Mouse (Mus musculus): ENCODE measurements at regions not wholly inside any gene's neighbourhood (a gene's known extent, or its start where the extent isn't known, plus 50 kb on each side); places are given as distances from the start of the nearest gene placed in this dataset.
A peak's percentile ranks its signal among the peaks of the same experiment; 100 is the strongest.

DNA sequence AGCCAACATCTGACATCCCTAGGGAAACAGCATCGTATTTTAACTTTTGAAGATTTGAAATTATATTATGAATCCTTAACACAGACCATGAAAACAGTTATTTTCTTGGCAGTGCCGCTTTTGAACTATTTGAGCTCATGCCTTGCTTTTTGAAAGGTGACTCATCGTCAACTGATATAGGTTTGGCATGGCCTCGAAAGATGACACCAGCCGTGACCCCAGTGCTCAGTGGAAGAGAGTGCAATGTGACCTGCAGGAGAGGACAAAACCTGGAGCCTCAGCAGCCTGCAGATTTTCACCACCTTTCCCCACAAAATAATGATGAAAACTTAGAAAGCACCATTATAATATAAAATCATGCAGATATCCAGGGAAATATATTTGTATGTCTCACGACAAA, 312.8 kb downstream of the Ttll7 start:
- no peak for DNase-seq (ENCODE audit: extremely low spot score in 1 of 2, low spot score in 1 of 2)

DNA sequence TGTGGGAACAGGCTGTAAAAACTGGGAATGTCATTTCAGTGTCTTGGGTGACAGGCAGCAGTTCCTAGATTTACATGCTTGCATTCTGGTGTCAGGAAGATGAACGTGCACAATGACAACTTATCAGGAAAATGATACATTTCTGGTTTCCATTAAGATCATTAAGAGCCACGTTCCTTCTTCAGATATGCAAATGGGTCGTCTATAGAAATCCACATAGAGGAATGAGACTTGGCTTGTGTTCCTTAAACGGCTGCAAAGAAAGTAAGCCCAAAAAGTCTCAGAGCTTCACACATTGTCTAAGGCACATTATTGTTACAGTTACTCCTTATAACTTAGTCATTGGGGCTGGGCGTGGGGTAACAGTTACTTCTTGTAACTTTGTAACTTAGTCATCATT, 314.4 kb downstream of the Ttll7 start:
- no peak for DNase-seq (ENCODE audit: extremely low spot score in 1 of 2, low spot score in 1 of 2)

DNA sequence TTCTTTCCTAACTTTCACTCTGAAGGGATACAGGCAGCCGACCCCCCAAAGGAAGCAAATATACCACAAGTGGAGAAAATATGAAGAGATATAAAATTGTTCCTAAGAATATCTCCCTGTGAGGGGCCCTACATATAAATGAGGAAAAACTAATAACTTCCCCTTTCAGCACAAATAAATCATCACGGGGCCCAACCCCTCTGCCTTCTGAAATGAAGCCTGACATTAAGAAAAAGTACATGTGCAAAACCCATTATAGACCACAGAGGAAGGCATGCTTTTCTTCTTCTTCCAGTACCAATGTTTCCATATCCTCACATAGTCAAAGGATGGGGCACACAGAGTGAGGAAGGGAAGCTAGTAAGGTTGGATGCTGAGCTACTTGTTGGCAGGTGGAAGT, 317.0 kb downstream of the Ttll7 start:
- DNase-seq (ENCODE audit: extremely low spot score in 1 of 2, low spot score in 1 of 2): no peak

DNA sequence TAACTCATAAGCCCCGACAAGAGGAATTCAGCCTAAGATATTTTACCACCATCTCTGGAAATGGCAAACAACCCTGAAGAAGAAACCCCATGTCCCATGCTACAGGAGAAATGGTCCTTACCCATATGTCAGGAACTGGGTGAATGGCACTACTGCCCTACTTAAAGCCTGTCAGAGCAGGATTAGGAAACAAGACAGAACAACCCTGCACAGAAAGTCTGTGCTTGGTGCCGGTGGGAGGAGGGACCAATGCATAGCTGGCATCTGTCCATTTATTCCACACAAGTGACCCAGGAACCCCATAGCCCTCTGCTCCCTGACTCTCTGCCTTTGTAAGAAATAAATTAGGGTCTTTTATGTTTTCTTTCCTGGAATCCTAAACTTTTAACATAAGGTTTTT, 317.9 kb downstream of the Ttll7 start:
- no peak for DNase-seq (ENCODE audit: extremely low spot score in 1 of 2, low spot score in 1 of 2)

DNA sequence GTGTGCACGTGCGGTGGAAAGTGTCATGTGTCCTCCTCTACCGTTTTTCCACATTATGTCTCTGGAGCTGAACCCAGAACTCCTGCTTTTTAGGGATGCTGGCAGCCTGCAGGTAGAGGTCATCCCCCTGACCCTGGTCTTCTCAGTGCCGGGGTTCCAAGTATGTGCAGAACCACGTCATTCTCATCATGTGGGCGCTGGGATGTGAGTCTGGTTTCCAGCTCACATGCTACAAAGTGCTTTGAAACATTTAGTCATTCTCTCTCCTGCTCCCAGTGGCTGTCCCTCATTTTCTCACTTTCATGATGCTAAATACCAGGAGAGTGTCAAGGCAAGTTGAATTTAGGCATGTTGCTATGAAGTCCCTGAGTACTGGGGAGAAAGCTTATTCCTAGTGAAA, 326.6 kb downstream of the Ttll7 start:
- DNase-seq (ENCODE audit: extremely low spot score in 1 of 2, low spot score in 1 of 2): no peak

DNA sequence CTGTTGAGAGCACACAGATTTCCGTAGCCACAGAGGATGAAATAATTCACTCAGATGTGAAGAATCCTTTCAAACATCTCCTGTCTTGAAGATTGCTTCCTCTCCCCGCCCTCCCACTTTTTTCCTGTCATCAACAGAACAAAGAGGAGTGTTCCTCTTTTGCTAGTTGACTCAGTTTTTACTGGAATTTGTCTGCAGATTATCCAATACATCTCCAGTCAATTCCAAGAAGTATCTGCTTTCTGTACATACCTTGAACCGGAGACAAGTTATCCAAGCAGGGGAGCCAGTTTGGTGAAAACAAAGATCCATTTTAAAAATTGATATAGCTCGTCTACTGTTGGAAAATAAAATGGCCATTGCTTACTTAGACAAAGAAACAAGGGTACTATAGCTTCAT, 328.5 kb downstream of the Ttll7 start:
- DNase-seq (ENCODE audit: extremely low spot score in 1 of 2, low spot score in 1 of 2): no peak

DNA sequence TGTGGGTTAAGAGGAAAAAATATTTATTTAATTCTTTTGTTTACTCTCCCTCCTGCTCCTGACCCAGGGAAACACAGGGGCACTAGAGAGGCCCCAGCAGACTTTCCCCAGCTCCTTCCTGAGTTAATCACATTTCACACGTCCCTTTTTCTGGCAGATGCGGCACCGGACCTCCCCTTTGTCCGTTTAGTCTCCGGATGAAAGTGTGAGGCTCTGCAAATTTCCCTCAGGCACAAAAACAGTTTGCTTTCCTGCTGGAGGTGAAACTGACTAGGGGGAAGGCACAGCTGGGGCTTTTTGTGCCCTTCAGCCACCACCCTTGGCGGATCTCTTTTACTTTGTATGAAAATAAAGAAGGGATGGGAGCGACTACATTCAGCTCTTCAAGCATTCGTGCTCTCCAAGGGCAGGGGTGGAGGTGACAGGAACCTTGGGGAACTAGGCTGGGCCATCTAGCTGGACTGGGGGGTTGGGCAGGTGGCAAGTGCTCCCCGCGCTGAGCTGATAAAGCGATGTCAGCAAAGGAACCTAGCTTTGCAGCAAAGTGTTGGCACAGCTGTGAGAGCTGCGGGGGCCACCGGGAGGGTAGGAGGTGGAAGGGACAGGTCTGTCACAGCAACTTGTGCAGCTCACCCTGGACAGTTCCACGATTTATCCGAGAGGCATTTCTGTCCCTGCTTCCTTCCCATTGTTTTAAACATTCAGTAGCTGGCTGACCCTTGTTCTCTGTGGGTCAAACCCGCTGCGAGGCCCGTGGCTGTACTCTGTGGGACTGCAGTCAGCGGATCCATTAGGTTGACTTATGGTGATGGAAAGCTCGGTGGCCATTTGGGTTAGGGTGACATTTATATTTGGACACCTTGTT, 329.6 kb downstream of the Ttll7 start:
- no peak for DNase-seq (ENCODE audit: extremely low spot score in 1 of 2, low spot score in 1 of 2)

DNA sequence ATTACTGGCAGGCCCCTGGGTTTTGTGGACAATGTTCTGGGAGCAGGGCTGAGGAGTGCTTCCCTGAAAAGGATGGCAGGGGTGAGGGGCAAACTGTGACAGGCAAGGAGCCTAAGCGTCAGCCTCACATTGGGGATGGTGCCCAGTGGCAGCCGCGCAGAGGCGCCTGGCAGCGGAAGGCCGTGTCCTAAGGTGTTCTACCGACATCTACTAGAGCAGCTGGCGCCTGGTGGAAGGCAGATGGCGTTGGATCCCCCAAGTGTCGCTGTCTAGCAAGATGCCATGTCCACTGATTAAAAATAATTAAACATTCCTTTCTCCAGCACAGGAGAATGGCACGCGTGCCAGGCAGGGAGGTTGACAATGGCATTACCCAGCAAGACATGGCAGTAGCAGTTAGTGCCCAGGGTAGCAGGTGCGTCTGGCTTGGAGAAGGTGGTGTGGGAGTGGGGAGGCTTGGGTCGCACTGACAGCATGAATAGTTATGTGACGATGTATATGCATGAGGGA, 330.3 kb downstream of the Ttll7 start:
- no peak for DNase-seq (ENCODE audit: extremely low spot score in 1 of 2, low spot score in 1 of 2)

DNA sequence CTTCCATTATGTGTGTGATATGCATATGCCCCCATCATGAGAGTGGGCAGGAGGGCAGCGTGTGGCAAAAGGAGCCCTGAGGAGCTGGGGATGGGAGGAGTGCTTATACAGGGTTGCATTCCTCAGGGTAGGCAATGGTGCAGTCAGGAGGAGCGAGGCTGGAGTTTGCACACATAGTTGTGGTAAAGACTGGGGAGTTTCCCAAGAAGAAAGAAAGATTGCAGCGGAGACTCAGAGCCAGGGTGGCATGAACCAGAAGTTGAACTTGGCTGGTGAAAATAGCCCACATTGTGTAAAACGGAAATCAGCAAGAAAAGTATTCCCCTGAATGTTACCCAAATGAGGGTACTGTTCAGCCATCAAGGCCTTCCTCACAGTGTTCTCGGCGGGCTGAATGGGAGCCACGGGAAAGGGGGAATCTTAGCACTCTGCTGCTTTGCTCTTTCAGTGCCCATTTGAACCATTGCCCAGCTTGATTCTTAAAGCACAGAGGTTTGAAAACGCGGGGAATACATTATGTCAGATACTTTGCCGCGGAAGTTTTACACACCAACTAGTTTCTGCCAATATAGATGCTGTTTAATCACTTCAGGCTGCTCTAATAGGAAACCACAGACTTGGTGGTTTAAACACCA, 331.6 kb downstream of the Ttll7 start:
- no peak for DNase-seq (ENCODE audit: extremely low spot score in 1 of 2, low spot score in 1 of 2)

DNA sequence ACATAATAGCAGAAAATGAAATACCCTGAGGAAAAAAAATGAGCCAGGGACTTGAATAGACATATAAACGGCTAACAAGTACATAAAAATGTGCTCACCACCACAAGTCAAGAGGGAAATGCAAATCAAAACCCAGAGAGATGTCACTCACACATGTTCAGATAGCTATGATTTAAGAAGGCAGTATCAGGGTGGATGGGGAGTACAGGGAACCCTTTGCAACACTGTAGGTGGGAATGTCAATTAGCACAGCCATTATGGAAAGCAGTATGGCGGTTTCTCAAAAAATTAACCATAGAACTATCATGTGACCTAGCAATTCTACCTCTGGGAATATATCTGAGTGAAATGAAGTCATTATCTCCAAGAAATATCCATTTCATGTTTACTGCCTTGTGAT, 337.6 kb downstream of the Ttll7 start:
- no peak for DNase-seq (ENCODE audit: extremely low spot score in 1 of 2, low spot score in 1 of 2)

DNA sequence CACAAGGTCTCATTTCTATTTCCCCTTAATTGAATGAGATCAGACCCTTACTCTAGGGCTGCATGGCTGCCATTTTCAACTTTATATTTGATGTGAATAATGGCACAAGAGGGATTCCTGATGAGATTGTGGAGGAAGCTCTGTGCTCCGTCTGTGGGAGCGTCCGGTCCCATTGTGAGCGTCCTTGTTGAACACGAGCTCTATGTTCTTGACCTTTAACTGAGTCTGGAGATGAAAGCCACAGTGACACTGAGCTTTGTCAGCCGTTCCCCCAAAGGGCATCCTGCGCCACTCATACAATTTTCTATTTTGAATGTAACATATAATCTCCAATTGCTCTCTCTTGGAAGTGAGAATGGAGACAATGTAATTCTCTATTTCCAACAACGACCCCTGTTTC, 344.5 kb downstream of the Ttll7 start:
- DNase-seq (ENCODE audit: extremely low spot score in 1 of 2, low spot score in 1 of 2): no peak

DNA sequence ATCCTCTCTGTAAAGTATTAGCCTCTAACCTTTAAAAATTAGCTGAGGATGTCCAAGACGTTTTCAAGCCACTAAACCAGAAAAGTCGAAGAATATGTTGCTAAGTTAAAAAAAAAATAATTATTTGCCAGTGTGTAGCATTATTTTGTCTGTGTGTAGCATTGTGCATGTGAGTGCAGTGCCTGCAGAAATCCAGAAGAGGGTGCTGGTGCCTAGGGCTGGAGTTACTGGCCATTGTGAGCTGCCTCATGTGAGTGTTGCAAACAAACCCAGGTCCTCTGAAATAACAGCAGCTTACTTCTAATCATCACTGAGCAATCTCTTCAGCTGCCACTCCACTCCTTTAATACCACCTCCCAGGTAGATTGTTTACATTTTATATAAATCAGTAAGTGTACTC, 345.0 kb downstream of the Ttll7 start:
- DNase-seq (ENCODE audit: extremely low spot score in 1 of 2, low spot score in 1 of 2): no peak

DNA sequence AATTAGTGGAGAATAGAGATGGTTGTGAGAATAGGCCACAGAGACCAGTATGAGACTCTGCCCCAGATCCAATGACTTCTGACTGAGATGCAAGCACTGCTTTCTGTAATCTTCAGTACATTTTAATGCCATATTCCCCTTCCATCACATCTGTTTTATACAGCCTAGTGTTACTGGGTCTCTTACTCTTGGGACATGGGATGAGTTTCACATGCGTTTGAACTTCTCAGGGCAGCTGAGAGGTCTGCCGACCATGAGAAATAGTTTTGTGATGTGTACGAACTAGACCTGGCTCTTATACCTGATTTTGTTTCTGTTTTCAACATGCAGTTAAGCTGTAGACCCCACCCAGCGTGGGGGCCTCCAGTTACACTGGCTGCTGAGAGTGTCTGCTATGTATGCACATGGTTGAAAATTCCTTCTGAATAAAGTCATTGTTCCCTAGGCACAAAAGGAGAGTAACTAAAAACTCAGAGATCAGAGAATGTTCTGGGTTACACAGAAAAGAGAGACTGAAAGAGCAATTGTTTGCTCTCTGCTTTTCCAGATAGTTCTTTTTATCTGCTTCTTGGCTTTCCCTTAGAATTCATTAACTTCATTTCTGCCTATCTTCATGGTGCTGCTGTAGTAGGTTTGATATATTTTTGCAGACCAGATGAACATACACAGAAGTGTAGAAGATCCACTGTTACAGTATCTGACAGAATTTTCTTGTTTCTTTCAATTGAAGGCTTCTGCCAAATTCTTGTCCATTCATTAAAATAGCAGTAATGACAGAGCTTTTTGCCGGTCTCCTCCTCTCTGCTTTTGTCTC, 359.2 kb downstream of the Ttll7 start:
- DNase-seq (ENCODE audit: extremely low spot score in 1 of 2, low spot score in 1 of 2): no peak

DNA sequence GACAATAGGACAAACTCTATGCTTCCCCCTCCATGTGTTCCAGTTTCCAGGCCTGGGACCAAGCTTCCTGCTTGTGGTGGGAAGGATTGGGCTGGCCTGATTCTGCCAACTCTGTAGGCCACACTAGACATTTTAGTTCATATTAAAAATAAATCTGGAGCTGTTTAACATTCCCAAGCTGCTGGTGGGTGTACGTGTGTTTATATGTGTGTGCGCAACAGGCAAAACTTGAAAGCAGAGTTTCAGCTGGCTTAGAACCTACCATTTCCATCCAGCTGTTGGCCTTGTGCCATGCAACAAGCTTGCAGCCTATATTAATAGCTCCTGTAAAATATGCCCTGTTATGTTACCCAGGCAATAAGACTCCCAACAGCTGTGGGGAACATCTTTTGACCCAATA, 376.5 kb downstream of the Ttll7 start:
- DNase-seq (ENCODE audit: extremely low spot score in 1 of 2, low spot score in 1 of 2): peak in 1 of 2 experiments; percentile 9

DNA sequence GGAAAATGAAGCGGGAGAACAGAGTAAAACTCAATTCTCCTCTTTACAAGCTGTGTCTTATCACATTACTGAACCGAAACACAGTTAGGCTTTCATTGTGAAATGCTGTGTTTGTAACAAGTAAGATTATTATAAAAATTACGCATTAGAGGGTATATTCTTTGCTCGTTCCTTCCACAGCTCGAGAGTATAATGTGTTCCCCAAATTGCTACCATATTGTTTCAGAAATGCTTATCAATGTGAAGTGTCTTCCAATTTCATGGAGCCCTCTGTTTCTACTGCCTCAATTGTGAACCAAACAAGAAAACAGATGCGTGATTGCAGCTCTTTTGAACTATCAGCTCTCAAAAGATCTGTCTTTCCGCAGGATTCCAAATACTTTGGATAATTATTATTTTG, 378.4 kb downstream of the Ttll7 start:
- no peak for DNase-seq (ENCODE audit: extremely low spot score in 1 of 2, low spot score in 1 of 2)

DNA sequence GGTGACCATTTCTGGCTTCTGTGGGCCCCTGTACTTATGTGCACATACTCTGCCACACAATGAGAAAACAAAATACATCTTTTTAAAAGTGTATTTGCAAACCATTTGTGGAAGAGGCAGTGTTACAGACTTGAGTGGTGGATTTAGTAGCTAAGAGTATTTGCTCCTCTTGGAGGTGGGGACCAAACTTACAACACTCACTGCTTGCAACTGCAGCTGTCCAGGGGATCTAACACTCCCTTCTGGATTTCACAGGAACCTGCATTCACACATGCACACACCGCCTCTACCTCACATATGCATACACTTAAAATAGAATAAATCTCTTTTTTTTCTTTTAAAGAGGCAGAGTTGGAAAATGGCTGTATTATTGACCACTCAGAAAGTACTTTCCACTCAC, 386.2 kb downstream of the Ttll7 start:
- no peak for DNase-seq (ENCODE audit: extremely low spot score in 1 of 2, low spot score in 1 of 2)

DNA sequence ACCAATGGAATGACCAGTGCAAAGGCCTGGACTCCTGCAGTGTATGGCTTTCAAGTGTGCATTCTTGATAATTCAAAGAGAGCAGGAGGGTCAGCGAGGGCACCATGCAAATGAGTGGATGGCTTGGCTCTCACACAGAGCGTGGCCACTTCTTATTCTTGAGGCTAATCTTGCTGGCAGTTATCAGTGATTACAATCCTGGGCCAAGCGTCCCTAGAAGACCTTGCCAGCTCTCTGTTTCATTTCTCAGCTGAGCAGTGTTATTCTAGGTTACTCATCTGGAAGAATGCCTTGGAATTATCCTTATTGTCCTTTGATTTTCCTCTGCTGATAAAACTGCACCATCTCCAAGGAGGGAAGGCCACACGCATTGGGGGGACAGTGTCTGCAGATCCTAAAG, 388.5 kb downstream of the Ttll7 start:
- DNase-seq (ENCODE audit: extremely low spot score in 1 of 2, low spot score in 1 of 2): no peak

DNA sequence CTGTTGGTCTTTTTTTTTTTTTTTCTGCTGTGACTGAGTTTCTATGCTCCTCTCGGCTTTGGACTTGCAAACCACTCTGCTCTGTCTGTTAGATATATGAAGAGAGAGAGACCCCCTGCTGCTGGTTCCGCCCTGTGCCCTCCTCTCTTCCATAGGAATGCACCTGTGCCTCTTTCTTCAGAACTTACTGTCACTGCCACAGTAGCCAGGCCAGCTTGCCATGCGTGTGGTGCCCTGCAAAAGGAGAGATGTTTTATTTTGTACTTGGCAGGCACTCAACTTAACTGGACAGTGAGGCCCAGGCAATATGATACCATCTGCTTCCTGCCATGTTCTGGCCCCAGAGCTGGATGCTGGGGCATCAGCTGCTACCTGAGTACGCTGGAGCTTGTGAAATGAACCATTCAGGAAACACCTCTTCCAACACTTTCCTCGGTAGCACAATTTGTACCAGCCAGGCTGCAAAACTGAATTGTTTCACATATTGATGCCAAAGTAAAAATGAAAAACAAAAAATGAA, 392.8 kb downstream of the Ttll7 start:
- DNase-seq (ENCODE audit: extremely low spot score in 1 of 2, low spot score in 1 of 2): no peak

DNA sequence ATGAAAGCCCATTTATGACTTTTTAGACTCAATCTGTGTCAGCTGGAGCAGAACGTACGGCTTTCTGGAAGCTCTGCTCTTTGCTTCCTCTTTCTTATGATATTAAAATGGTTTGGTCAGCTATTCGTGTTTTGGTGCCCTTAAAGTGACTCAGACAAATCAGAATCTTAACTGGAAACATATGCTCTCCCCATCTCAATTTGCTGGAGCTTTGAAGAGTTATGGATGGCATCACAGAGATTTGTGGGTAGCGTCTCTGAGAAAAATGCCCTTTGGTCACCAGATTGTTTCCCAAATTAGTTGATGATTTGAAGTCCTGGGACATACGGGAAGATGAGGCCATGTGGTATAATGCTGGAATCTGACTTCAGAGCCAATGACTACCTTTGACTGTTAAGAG, 394.0 kb downstream of the Ttll7 start:
- no peak for DNase-seq (ENCODE audit: extremely low spot score in 1 of 2, low spot score in 1 of 2)

DNA sequence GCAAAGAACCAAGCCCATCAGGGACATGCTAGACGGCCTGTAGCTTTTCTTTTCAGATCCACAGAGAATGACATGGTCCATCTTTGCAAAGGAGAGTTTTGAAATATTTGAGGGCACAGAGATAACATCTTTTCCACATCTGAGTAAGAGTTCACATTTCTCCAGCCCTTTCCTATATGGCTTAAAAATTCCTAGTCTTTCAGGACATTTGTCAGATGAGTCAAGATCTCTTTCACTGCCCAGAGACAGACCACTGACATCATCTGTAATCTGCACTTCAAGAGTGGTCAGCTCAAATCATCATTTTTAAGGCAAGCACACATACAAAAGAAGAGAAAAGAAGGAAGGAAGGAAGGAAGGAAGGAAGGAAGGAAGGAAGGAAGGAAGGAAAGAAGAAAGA, 397.3 kb downstream of the Ttll7 start:
- no peak for DNase-seq (ENCODE audit: extremely low spot score in 1 of 2, low spot score in 1 of 2)

DNA sequence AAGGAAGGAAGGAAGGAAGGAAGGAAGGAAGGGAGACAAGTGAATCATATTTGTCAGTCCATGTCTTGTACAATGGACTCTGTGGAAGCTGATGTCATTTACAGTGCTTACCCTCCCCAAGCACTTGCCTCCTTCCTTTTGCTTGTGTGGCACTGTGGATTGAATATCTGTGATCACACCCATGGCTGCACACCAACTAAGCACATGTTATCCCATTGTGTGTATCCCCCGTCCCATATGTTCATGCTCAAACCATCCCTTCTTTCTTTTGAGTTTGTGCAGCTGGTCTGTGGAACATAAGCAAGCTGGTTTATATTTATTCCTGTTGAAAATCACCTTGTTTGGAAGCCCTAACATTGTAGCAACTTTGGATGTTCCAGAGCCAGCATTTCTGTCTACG, 397.7 kb downstream of the Ttll7 start:
- DNase-seq (ENCODE audit: extremely low spot score in 1 of 2, low spot score in 1 of 2): no peak

All from layer of hippocampus, postnatal 25 days (tissue).